Mouse (Mus musculus) G1E (cell line): Measurements from ENCODE around the gene Med10. TPM values are rescaled to one million over a fixed set of nuclear protein-coding genes. Genes with fewer than 3 reads are reported as not detected.

Source experiments
- ATAC-seq: 2 replicates; pipeline ENCODE4 v1.8.0; 2016; ENCODE audit warnings: mild to moderate bottlenecking; ENCODE audit not compliant: insufficient number of reproducible peaks, poor library complexity, low FRiP score, severe bottlenecking; ENCODE audit errors: extremely low read depth
- DNase-seq: peaks from one replicate; pipeline ENCODE4 v3.0.0; 2012; ENCODE audit warnings: low spot score
- H3K27me3 ChIP-seq: 2 replicates; pipeline ENCODE4 v1.6.1; 2012; ENCODE audit warnings: mild to moderate bottlenecking, low read length, inconsistent platforms; ENCODE audit not compliant: insufficient read depth
- H3K36me3 ChIP-seq: replicated peaks from 2 replicates; pipeline ENCODE3; 2012; ENCODE audit warnings: mild to moderate bottlenecking, inconsistent platforms
- H3K4me1 ChIP-seq: 2 replicates; pipeline ENCODE4 v1.6.1; 2012; ENCODE audit warnings: low read depth, low read length, inconsistent platforms, mixed read lengths; ENCODE audit not compliant: insufficient read depth
- H3K4me3 ChIP-seq: 2 replicates; pipeline ENCODE4 v1.5.1; 2012; ENCODE audit warnings: low read depth, mild to moderate bottlenecking, inconsistent platforms, low read length, moderate library complexity, mixed read lengths
- H3K9me3 ChIP-seq: replicated peaks from 2 replicates; pipeline ENCODE4 v1.6.1; 2012; ENCODE audit warnings: inconsistent platforms
- CTCF ChIP-seq: IDR thresholded peaks from 2 replicates; pipeline ENCODE4 v1.5.1; 2012; ENCODE audit warnings: low read depth, low read length, inconsistent platforms, mixed read lengths
- GATA1 ChIP-seq: IDR thresholded peaks from 2 replicates; pipeline ENCODE4 v1.6.1; 2012; ENCODE audit warnings: borderline replicate concordance, low read length, inconsistent platforms, mixed read lengths
- GATA2 ChIP-seq: IDR thresholded peaks from 2 replicates; pipeline ENCODE4 v1.6.1; 2012; ENCODE audit warnings: low read depth, low read length, inconsistent platforms, borderline replicate concordance
- POLR2AphosphoS5 ChIP-seq: IDR thresholded peaks from 2 replicates; pipeline ENCODE4 v1.6.1; 2012; ENCODE audit warnings: low read depth, low read length, inconsistent platforms; ENCODE audit not compliant: insufficient replicate concordance
- TAL1 ChIP-seq: conservative IDR thresholded peaks from 2 replicates; pipeline ENCODE4 v1.6.1; 2012; ENCODE audit warnings: low read depth, low read length, inconsistent platforms, mixed read lengths
- polyA plus RNA-seq: library from polyadenylated mRNA; stranded (reverse); fragments of >175 nt; gene quantifications from 2 replicates; pipeline ENCODE4 v1.2.3, GENCODE M21; 2012
- total RNA-seq, 2 experiments: library from RNA; stranded (forward) in 1 of 2; stranded (reverse) in 1 of 2; fragments of 200-1000 nt in 1 of 2; fragments of >200 nt in 1 of 2; fragmentation: Nextera tagmentation in 1 of 2; gene quantifications; 2 replicates each; pipeline ENCODE4 v1.2.3; 2014 to 2017

Med10 gene
- total and polyA plus RNA-seq, 3 experiments = 31.8 to 112 (median 49.1) TPM

DNA sequence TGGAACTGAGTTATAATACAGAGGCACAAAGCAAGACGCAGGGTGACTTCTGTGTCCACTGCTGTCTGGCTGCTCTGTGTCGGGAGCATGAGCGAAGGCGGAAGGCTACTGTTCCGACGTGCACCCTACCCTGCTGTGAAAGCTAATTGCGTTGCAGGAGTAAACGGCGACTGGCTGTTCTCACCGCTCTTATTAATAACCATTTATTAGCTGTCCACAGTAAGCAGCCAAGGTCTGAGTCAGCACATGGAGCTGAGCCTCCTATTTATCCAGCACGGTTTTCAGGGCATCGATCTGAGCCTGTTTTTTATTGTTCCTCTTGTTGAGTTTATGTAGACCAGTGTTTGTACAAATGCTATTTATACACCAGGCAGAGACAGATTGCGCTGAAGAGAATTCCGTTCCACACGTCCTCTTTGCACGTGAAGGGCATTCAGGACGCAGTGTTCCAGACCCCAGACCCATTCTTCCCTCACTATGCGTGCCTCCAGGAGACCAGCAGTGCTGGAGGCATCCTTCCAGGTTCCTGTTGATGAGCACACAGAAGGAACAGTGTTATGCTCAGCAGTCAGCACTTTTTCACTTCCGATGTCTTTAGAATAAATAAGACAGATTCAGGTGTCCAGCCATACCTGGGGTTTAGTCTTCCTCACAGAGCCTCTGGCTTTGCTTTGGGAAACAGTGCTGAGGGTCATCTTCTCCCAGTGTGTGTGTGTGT, 21.9 kb downstream of the Med10 start:
- Histone ChIP-seq H3K9me3 (no peaks in the 10 kb centered on the region), H3K27me3 (no peaks in the 10 kb centered on the region; the same call in 1 of the 2 replicates), H3K4me3 (no peak overlapping the region), H3K4me1 (no peaks in the 10 kb centered on the region), H3K36me3 (no peaks in the 10 kb centered on the region)
- ATAC-seq = no peak
- TF ChIP-seq GATA2 (no peak), TAL1 (no peak), GATA1 (no peak), POLR2AphosphoS5 (no peak)
- no peak for DNase-seq

GRCm38 (mm10) chr13:69825396-69826095, 23.4 kb downstream of the Med10 start:
- H3K4me1 ChIP-seq = no peaks in the 10 kb centered on the region
- no peak overlapping the region for H3K4me3 ChIP-seq
- DNase-seq (no peak), ATAC-seq (no peak)
- H3K36me3 ChIP-seq = no peaks in the 10 kb centered on the region
- no peaks in the 10 kb centered on the region; the same call in 1 of the 2 replicates for H3K27me3 ChIP-seq
- TF ChIP-seq POLR2AphosphoS5 (no peak), GATA2 (no peak), TAL1 (no peak), GATA1 (no peak), CTCF (no peak)
- no peaks in the 10 kb centered on the region for H3K9me3 ChIP-seq

GRCm38 (mm10) chr13:69830606-69831005, 28.4 kb downstream of the Med10 start:
- no peak overlapping the region for H3K4me3 ChIP-seq
- H3K4me1 ChIP-seq = no peaks in the 10 kb centered on the region
- no peaks in the 10 kb centered on the region for H3K36me3 ChIP-seq
- no peak for ATAC-seq
- no peak for TF ChIP-seq CTCF
- TF ChIP-seq POLR2AphosphoS5 = no peak
- no peak for TF ChIP-seq TAL1
- TF ChIP-seq GATA1 = no peak
- no peak for TF ChIP-seq GATA2
- no peaks in the 10 kb centered on the region for H3K9me3 ChIP-seq
- H3K27me3 ChIP-seq = no peaks in the 10 kb centered on the region; the same call in 1 of the 2 replicates
- DNase-seq = no peak

DNA sequence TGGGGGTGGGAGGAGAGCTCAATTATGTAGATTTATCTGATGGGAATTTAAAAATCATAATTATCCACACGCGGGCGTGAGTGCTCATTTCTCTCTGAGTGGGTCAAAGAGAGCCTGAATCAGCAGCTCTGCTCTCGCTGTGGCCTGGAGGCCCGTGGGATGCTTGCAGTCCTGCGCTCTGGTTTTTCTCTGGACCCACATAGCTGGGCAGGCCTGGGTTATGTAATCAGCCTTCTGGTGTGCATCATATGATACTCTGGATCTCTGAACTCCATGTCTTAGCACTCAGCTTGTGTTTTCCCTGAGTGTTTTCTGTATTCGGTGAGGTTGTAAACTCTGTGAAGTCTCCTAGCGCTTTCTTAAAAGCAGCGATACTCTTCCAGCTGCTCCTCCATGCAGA, 30.4 kb downstream of the Med10 start:
- DNase-seq (no peak), ATAC-seq (no peak)
- Histone ChIP-seq H3K4me1 (no peaks in the 10 kb centered on the region), H3K4me3 (no peak overlapping the region), H3K27me3 (no peaks in the 10 kb centered on the region), H3K36me3 (no peaks in the 10 kb centered on the region), H3K9me3 (no peaks in the 10 kb centered on the region)
- TF ChIP-seq GATA2 = no peak
- TF ChIP-seq GATA1 = no peak
- no peak for TF ChIP-seq POLR2AphosphoS5

DNA sequence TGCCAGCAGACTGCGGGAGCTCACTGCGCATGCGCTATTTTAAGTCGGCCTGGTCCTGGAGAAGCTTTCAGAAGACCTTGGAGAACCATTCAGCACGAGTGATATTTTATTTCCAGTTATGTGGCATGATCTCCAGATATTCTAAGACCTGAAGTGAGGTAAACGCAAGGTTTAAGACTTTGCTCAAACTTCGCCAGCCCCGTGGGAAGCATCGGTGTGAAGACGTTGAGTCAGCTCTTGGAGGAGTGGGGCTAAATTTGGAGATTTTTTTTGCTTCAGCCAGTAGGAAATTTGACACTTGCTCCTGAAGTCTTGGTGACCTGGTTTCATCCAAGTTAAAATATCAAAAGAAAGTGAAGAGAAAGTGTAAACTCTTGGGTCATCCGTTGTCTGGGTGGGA, 31.2 kb downstream of the Med10 start:
- H3K4me1 ChIP-seq = no peaks in the 10 kb centered on the region
- no peaks in the 10 kb centered on the region for H3K36me3 ChIP-seq
- TF ChIP-seq GATA2 (no peak), POLR2AphosphoS5 (no peak), CTCF (no peak), TAL1 (no peak), GATA1 (no peak)
- ATAC-seq (no peak), DNase-seq (no peak)
- no peak overlapping the region for H3K4me3 ChIP-seq
- no peaks in the 10 kb centered on the region for H3K27me3 ChIP-seq
- no peaks in the 10 kb centered on the region for H3K9me3 ChIP-seq

DNA sequence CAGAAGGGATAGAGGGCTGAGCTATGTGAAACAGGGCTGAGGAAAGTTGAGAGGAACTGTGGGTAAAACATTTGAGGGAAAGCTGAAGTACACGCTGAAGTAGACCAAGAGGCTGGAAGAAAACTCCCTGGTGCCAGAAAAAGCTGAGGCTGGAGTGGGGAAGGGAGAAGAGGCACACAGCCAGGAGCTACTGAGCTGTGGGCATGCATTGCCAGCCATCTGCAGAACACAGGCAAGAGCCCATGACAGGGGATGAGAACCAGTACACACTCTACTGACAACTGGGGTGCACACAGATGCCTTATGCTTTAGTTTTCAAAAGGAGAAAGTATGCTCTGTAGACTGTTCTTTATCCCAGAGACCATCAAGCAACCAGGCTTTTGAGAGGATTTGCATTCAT, 43.4 kb downstream of the Med10 start:
- no peaks in the 10 kb centered on the region for H3K27me3 ChIP-seq
- H3K4me3 ChIP-seq = no peak overlapping the region
- no peak for DNase-seq
- peaks cover 26% of the 10 kb centered on the region for H3K9me3 ChIP-seq
- TF ChIP-seq CTCF (no peak), GATA2 (no peak), POLR2AphosphoS5 (no peak), TAL1 (no peak), GATA1 (no peak)
- no peaks in the 10 kb centered on the region for H3K36me3 ChIP-seq
- H3K4me1 ChIP-seq = no peaks in the 10 kb centered on the region
- no peak for ATAC-seq

- Histone ChIP-seq H3K4me1 (no peaks in the 10 kb centered on the region), H3K4me3 (no peak overlapping the region), H3K36me3 (no peaks in the 10 kb centered on the region), H3K27me3 (no peaks in the 10 kb centered on the region), H3K9me3 (peaks cover 28% of the 10 kb centered on the region)
- ATAC-seq (no peak), DNase-seq (no peak)
- TF ChIP-seq GATA1 (no peak), CTCF (no peak), TAL1 (no peak), GATA2 (no peak), POLR2AphosphoS5 (no peak)
Measured at GRCm38 (mm10) chr13:69849579-69849978, 47.4 kb downstream of the Med10 start.
